Mouse (Mus musculus) spleen, adult 2 months (tissue): Measurements from ENCODE around the gene Thtpa. TPM values are rescaled to one million over a fixed set of nuclear protein-coding genes. Genes with fewer than 3 reads are reported as not detected.
A peak's percentile ranks its signal among the peaks of the same experiment; 100 is the strongest.

Experiments used
- DNase-seq, 2 experiments: peaks; one replicate each; pipeline versions ENCODE4 v3.0.0 to v3.0.0-alpha.2; 2012 to 2021; ENCODE audit warnings: low spot score in 2 of 2, low read depth in 1 of 2
- H3K27ac ChIP-seq: fragments of 200-500 bp; 2 replicates; pipeline ENCODE4 v1.5.1; 2012; ENCODE audit warnings: low read length, inconsistent platforms; ENCODE audit not compliant: insufficient read depth
- H3K27me3 ChIP-seq: fragments of 200-500 bp; 2 replicates; pipeline ENCODE4 v1.6.1; 2012; ENCODE audit warnings: mild to moderate bottlenecking, moderate library complexity, low read length, inconsistent platforms; ENCODE audit not compliant: control insufficient read depth, insufficient read depth
- H3K36me3 ChIP-seq: fragments of 200-500 bp; 2 replicates; pipeline ENCODE4 v1.6.1; 2012; ENCODE audit warnings: mild to moderate bottlenecking, low read length, inconsistent platforms; ENCODE audit not compliant: control insufficient read depth, insufficient read depth
- H3K4me1 ChIP-seq: fragments of 200-500 bp; 2 replicates; pipeline ENCODE4 v1.6.1; 2011; ENCODE audit warnings: inconsistent platforms; ENCODE audit not compliant: control insufficient read depth, insufficient read depth, insufficient read length
- H3K4me3 ChIP-seq: fragments of 200-500 bp; 2 replicates; pipeline ENCODE4 v1.5.1; 2011; ENCODE audit warnings: mild to moderate bottlenecking, inconsistent platforms; ENCODE audit not compliant: insufficient read depth, insufficient read length; ENCODE audit errors: extremely low read depth
- CTCF ChIP-seq: fragments of 200-500 bp; IDR thresholded peaks from 2 replicates; pipeline ENCODE4 v1.5.1; 2011; ENCODE audit warnings: mild to moderate bottlenecking, inconsistent platforms; ENCODE audit not compliant: insufficient read depth, insufficient read length, insufficient replicate concordance; ENCODE audit errors: extremely low read depth
- POLR2A ChIP-seq: fragments of 200-500 bp; IDR thresholded peaks from 2 replicates; pipeline ENCODE4 v1.6.1; 2011; ENCODE audit warnings: low read depth, low read length, inconsistent platforms
- WGBS: fragments of 180-500 bp; shearing (Covaris S2); methylation state at CpG from one replicate; pipeline ENCODE4 v1.1.7; 2018; 5-methylcytosine and 5-hydroxymethylcytosine counted together
- polyA plus RNA-seq: library from polyadenylated mRNA; depleted of rRNA; stranded (reverse); fragments of >200 nt; gene quantifications from 2 replicates; pipeline ENCODE4 v1.2.3, GENCODE M21; 2012

The Thtpa gene
- polyA plus RNA-seq, 1 experiment, result 4.4 TPM

- no peaks in the 10 kb centered on the region for H3K27me3 ChIP-seq
- TF ChIP-seq CTCF (no peak), POLR2A (no peak)
- DNase-seq, result no peak
- peaks cover 2% of the 10 kb centered on the region; the same call in 1 of the 2 replicates for H3K36me3 ChIP-seq
- H3K4me1 ChIP-seq, result peaks cover 5% of the 10 kb centered on the region; the same call in 1 of the 2 replicates
- 64% methylated on average over 12 of the region's 12 CpGs for WGBS
- no peak overlapping the region for H3K4me3 ChIP-seq
- H3K27ac ChIP-seq, result peak overlapping the region; percentile 91; the same call in 1 of the 2 replicates
Observed at GRCm38 (mm10) chr14:55095671-55096070, 1.1 kb downstream of the Thtpa start.

GRCm38 (mm10) chr14:55096573-55097087, 2.0 kb downstream of the Thtpa start:
- DNase-seq, result no peak
- H3K4me1 ChIP-seq, result peaks cover 5% of the 10 kb centered on the region; the same call in 1 of the 2 replicates
- TF ChIP-seq POLR2A, result no peak
- TF ChIP-seq CTCF, result no peak
- no peaks in the 10 kb centered on the region for H3K27me3 ChIP-seq
- H3K36me3 ChIP-seq, result peaks cover 6% of the 10 kb centered on the region; the same call in 1 of the 2 replicates
- no peak overlapping the region for H3K27ac ChIP-seq
- WGBS, result 89% methylated on average over 9 of the region's 9 CpGs
- no peak overlapping the region for H3K4me3 ChIP-seq

GRCm38 (mm10) chr14:55097646-55098045, 3.1 kb downstream of the Thtpa start:
- H3K27ac ChIP-seq, result peak overlapping the region; percentile 60
- no peak for TF ChIP-seq POLR2A
- no peak for TF ChIP-seq CTCF
- H3K4me3 ChIP-seq, result no peak overlapping the region
- peaks cover 5% of the 10 kb centered on the region; the same call in 1 of the 2 replicates for H3K4me1 ChIP-seq
- H3K36me3 ChIP-seq, result peaks cover 8% of the 10 kb centered on the region; the same call in 1 of the 2 replicates
- no peak for DNase-seq
- H3K27me3 ChIP-seq, result no peaks in the 10 kb centered on the region
- 80% methylated on average over 10 of the region's 10 CpGs for WGBS

GRCm38 (mm10) chr14:55098067-55098466, 3.5 kb downstream of the Thtpa start:
- no peaks in the 10 kb centered on the region for H3K27me3 ChIP-seq
- no peak overlapping the region for H3K4me3 ChIP-seq
- no peak for DNase-seq
- peaks cover 11% of the 10 kb centered on the region for H3K36me3 ChIP-seq
- H3K27ac ChIP-seq, result peak overlapping the region; percentile 60; the same call in 1 of the 2 replicates
- WGBS, result 54% methylated on average over 4 of the region's 4 CpGs
- H3K4me1 ChIP-seq, result peaks cover 5% of the 10 kb centered on the region; the same call in 1 of the 2 replicates
- peak; percentile 52; the same call in 1 of the 2 replicates for TF ChIP-seq CTCF
- TF ChIP-seq POLR2A, result no peak

GRCm38 (mm10) chr14:55101592-55101991, 7.0 kb downstream of the Thtpa start:
- H3K27ac ChIP-seq, result no peak overlapping the region
- no peaks in the 10 kb centered on the region for H3K27me3 ChIP-seq
- peak in 1 of 2 experiments; percentile 55 for DNase-seq
- H3K4me1 ChIP-seq, result peaks cover 2% of the 10 kb centered on the region; the same call in 1 of the 2 replicates
- no peak overlapping the region for H3K4me3 ChIP-seq
- TF ChIP-seq CTCF (peak; percentile 38; the same call in 1 of the 2 replicates), POLR2A (no peak)
- peaks cover 16% of the 10 kb centered on the region for H3K36me3 ChIP-seq
- WGBS, result 52% methylated on average over 4 of the region's 4 CpGs

GRCm38 (mm10) chr14:55102253-55102785, 7.7 kb downstream of the Thtpa start:
- Histone ChIP-seq H3K36me3 (peaks cover 16% of the 10 kb centered on the region), H3K4me1 (peaks cover 2% of the 10 kb centered on the region; the same call in 1 of the 2 replicates)

GRCm38 (mm10) chr14:55104365-55104764, 9.8 kb downstream of the Thtpa start:
- Histone ChIP-seq H3K4me1 (no peaks in the 10 kb centered on the region), H3K27ac (no peak overlapping the region), H3K27me3 (no peaks in the 10 kb centered on the region), H3K36me3 (peaks cover 16% of the 10 kb centered on the region), H3K4me3 (no peak overlapping the region)
- DNase-seq, result no peak
- 95% methylated on average over 18 of the region's 18 CpGs for WGBS
- TF ChIP-seq POLR2A (no peak), CTCF (no peak)

More at GRCm38 (mm10) chr14:55102253-55102785, 7.7 kb downstream of the Thtpa start:
- Histone ChIP-seq H3K27me3 (no peaks in the 10 kb centered on the region), H3K4me3 (no peak overlapping the region), H3K27ac (no peak overlapping the region)
- 93% methylated on average over 15 of the region's 15 CpGs for WGBS
- TF ChIP-seq CTCF, result no peak
- no peak for TF ChIP-seq POLR2A
- DNase-seq, result no peak
